Mouse (Mus musculus): ENCODE data around the gene 2610528J11Rik. TPM values are rescaled to one million over a fixed set of nuclear protein-coding genes. Genes with fewer than 3 reads are reported as not detected.
A peak's percentile ranks its signal among the peaks of the same experiment; 100 is the strongest.
"Not testable (repeated sequence)": the region's sequence is repeated elsewhere in the genome, so short reads cannot be mapped to it uniquely, and the experiment has no call there.

Gene 2610528J11Rik
- polyA plus RNA-seq (2015; fragmentation: Nextera tagmentation; extraction: Ambion mirVana): not detected in 2 replicates

DNA sequence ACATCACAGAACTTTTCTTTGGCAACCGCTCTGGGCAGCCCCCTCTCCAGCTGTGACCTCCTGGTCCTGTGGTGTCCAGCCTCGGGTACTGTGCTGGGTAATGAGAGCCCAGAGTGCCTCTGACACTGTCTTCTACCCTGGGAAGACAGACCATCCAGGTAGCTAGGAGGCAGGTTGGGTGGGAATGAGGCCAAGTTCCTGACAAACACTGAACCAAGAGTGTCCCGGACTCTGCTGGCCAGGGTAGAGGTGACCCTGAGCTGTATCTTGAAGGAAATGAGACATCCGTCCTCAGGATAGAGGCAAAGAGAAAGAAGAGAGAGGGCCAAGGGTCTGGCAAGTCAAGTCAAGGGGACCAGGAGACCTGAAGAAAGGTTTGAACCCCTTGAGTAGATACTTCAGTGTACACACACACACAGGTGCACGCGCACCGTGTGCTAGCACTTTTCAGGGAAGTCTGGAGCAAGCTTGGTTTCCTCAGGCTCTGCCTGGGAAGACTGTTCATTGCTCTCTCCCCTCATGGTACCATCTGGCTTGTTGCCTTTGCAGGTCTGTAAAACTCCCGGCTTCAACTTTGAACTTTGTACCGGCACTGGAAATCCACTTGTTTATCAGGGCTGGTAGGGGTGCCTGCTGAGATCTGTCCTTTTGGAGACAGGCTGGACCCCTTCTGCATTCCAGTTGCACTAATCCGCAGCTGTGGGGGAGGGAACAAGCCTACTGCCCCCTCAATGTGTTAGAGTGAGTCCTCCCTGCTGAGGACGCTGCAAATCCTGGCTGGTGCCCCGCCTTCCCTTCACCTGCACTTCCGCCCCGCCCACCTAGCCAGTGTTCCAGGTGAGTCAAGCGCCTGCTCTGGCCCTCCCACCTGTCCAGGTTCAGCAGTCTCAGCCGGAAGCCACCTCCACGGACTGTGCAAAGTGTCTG lies at the start of gene 2610528J11Rik:
2610528J11Rik (plus strand) TSS at position 592 of the 927 bp plus-strand sequence.
- WGBS: 46% methylated on average over 17 of the region's 17 CpGs
- peaks cover 4% of the 10 kb centered on the region; the same call in 1 of the 2 replicates for H3K27me3 ChIP-seq
- no peaks in the 10 kb centered on the region for H3K36me3 ChIP-seq
- no peak within 1 kb of the TSS for H3K9ac ChIP-seq
- no peak within 1 kb of the TSS for H3K4me3 ChIP-seq
- no peak for ATAC-seq (ENCODE audit: low FRiP score)
- H3K4me2 ChIP-seq: no peak within 1 kb of the TSS
- H3K9me3 ChIP-seq: no peaks in the 10 kb centered on the region
- H3K4me1 ChIP-seq (replicated peaks): no peaks in the 10 kb centered on the region
- H3K27ac ChIP-seq: no peak within 1 kb of the TSS

DNA sequence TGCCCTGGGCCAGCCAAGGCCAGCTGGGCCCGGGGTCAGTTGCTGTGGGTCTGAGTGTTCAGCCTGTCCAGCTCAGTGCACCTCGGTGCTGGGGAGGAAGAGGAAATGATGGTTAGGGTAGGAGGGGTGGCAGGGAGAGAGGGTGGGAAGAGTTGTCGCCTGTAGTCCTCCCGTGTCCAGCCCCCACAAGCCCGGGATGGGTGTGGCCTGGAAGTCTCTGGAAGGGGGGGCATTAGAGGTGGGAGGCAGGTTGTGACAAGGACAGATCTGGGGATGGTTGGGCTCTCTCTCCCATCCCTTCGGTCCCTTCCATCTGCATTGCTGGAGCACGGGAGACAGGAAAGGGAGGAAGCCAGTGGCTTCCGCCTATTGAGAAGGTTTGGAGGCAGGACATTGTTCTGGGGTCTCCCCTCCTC lies 37.1 kb upstream of the 2610528J11Rik start, which contains the start of gene Tie1:
Tie1 (minus strand) TSS at position 345 of the 416 bp plus-strand sequence.
- Histone ChIP-seq H3K4me3 (no peak within 1 kb of the TSS), H3K9me3 (no peaks in the 10 kb centered on the region), H3K36me3 (no peaks in the 10 kb centered on the region), H3K9ac (no peak within 1 kb of the TSS), H3K27ac (no peak within 1 kb of the TSS), H3K4me2 (no peak within 1 kb of the TSS), H3K27me3 (no peaks in the 10 kb centered on the region), H3K4me1 (replicated peaks) (no peaks in the 10 kb centered on the region)
- 82% methylated on average over 8 of the region's 8 CpGs for WGBS
- ATAC-seq (ENCODE audit: low FRiP score): no peak

DNA sequence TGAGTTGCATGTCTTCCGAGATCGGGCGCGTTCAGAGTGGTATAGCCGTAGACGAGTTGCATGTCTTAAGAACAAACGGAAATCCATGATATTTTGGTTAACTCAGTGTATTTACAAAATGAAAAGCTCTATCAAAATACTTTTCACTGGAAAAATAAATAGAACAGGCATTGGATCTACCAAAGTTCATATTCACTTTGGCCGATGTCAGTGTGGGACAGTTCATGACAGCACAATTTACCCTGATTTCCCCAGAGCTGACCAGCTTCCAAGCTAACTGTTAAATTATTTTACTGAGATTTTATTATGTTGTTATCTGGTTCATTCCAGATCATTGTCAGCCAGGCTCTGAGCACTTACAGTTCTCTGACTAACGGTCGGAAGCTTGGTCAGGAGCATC lies 36.3 kb upstream of the 2610528J11Rik start:
- WGBS: 93% methylated on average over 10 of the region's 10 CpGs
- Histone ChIP-seq H3K27ac (no peak overlapping the region), H3K9ac (no peak overlapping the region), H3K4me2 (no peak overlapping the region), H3K4me1 (replicated peaks) (no peaks in the 10 kb centered on the region), H3K27me3 (no peaks in the 10 kb centered on the region), H3K9me3 (no peaks in the 10 kb centered on the region), H3K36me3 (no peaks in the 10 kb centered on the region), H3K4me3 (no peak overlapping the region)
- no peak for ATAC-seq (ENCODE audit: low FRiP score)

DNA sequence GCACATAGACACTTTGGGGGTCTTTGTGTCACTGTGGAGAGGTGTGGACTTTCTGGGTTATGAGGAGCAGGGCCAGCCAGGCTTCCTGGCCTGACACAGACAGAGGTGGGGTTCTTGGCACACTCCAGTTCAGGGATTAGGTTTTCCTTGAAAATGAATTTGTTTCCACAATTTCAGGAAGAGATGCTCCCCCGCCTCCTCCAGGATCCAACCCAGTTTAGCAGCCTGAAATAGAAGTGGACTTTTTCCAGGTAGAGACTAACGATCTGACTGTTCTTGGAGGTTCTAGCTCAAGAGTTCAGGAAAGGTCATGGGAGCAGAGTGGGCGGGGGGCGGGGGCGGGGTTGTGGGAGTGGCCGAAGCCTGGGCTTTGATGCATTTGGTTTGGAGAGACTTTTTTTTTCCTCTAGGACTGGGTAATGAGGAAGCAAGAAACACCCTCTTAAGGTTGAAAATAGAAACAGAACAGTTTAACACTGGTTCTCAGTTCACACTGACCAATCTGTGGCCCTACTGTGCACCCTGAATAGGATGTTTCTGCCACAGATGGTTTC lies 26.6 kb upstream of the 2610528J11Rik start:
- Histone ChIP-seq H3K4me3 (no peak overlapping the region), H3K4me2 (no peak overlapping the region), H3K9ac (no peak overlapping the region), H3K36me3 (no peaks in the 10 kb centered on the region), H3K4me1 (replicated peaks) (no peaks in the 10 kb centered on the region), H3K27ac (no peak overlapping the region), H3K9me3 (no peaks in the 10 kb centered on the region), H3K27me3 (no peaks in the 10 kb centered on the region)
- ATAC-seq (ENCODE audit: low FRiP score): no peak
- WGBS: 48% methylated on average over 6 of the region's 6 CpGs

DNA sequence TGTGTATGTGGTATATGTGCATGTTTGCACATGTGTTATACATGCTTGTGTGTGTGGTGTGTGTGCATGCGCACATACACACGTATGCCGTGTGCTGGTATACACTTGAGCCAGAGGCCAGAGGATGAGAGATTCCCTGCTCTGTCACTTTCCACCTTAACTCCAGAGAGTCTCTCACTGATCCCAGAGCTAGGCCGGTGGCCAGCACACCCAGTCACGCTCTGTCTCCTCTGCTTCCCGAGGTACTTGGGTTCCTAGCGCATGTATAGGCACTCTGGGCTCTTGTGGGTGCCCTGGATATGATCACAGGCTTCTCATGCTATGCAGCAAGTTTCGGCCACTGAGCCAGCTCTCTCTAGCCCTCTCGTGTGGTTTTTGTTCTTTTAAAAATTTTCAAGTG lies 26.0 kb upstream of the 2610528J11Rik start:
- Histone ChIP-seq H3K27me3 (no peaks in the 10 kb centered on the region), H3K9me3 (no peaks in the 10 kb centered on the region), H3K9ac (no peak overlapping the region), H3K4me1 (replicated peaks) (no peaks in the 10 kb centered on the region), H3K27ac (no peak overlapping the region), H3K4me3 (no peak overlapping the region), H3K4me2 (no peak overlapping the region), H3K36me3 (no peaks in the 10 kb centered on the region)
- WGBS: 60% methylated on average over 9 of the region's 9 CpGs
- ATAC-seq (ENCODE audit: low FRiP score): no peak

DNA sequence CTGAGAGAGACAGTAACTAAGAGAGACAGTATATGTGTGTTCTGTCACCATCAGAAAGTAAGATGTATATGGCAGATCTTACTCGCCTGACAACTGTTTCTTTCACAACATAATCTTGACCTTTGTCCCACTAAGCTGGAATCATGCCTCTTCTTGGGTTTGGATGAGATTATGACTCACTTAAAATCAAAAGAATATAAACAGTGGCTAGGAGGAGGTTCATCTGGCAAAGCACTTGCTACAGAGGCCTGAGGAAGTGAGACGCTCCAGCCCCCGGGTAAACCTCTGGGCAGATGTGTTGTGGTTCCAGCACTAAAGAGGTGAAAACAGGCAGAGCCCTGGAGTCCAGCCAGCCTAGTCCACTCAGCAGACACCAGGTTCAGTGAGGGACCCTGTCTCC lies 21.2 kb upstream of the 2610528J11Rik start:
- H3K4me2 ChIP-seq: no peak overlapping the region
- no peaks in the 10 kb centered on the region for H3K36me3 ChIP-seq
- no peak for ATAC-seq (ENCODE audit: low FRiP score)
- no peaks in the 10 kb centered on the region for H3K9me3 ChIP-seq
- no peak overlapping the region for H3K9ac ChIP-seq
- WGBS: 91% methylated on average over 3 of the region's 3 CpGs
- no peak overlapping the region for H3K4me3 ChIP-seq
- no peaks in the 10 kb centered on the region for H3K4me1 ChIP-seq (replicated peaks)
- no peaks in the 10 kb centered on the region for H3K27me3 ChIP-seq
- no peak overlapping the region for H3K27ac ChIP-seq

DNA sequence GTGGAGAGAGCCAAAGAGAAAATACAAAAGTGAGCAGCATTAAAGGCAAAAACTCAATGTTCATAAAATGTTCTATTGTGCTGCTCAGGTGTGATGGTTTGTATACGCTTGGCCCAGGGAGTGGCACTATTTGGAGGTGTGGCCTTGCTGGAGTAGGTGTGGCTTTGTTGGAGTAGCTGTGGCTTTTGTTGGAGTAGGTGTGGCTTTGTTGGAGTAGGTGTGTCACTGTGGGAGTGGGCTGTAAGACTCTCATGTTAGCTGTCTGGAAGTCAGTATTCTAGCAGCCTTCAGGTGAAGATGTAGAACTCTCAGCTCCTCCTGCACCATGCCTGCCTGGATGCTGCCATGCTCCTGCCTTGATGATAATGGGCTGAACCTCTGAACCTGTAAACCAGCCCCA lies 19.6 kb upstream of the 2610528J11Rik start:
- not testable (repeated sequence) for H3K4me2 ChIP-seq; H3K9ac ChIP-seq; H3K4me3 ChIP-seq; H3K4me1 ChIP-seq (replicated peaks); H3K9me3 ChIP-seq; H3K27me3 ChIP-seq; H3K36me3 ChIP-seq; ATAC-seq (ENCODE audit: low FRiP score); H3K27ac ChIP-seq
- 96% methylated on average over 1 of the region's 1 CpGs for WGBS

DNA sequence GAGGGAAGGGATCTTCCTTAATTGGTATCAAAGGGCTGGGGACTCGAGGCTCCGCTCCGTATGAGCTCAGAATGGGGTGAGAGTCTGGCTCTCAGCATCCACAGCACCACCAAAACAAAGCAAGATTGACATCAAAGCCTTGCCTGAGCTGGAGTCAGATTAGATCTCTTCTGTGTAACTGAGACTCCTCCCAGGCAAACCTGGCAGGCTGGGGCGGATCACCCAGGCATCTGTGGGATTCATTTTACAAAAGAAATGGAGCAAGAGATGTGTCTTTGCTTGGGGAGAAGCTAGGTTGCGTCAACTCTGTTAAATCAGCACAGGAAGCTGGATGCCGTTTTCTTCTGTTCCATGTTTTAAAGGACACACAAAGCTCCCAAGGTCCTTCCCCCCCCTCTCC lies 17.7 kb upstream of the 2610528J11Rik start:
- WGBS: 13% methylated on average over 6 of the region's 6 CpGs
- no peak for ATAC-seq (ENCODE audit: low FRiP score)
- no peaks in the 10 kb centered on the region for H3K9me3 ChIP-seq
- no peak overlapping the region for H3K9ac ChIP-seq
- H3K4me1 ChIP-seq (replicated peaks): 0 out of 2 replicates have a peak, but pooled peaks cover 3% of the 10 kb centered on the region
- H3K27me3 ChIP-seq: no peaks in the 10 kb centered on the region
- H3K27ac ChIP-seq: no peak overlapping the region
- no peaks in the 10 kb centered on the region for H3K36me3 ChIP-seq
- H3K4me2 ChIP-seq: no peak overlapping the region
- H3K4me3 ChIP-seq: no peak overlapping the region

DNA sequence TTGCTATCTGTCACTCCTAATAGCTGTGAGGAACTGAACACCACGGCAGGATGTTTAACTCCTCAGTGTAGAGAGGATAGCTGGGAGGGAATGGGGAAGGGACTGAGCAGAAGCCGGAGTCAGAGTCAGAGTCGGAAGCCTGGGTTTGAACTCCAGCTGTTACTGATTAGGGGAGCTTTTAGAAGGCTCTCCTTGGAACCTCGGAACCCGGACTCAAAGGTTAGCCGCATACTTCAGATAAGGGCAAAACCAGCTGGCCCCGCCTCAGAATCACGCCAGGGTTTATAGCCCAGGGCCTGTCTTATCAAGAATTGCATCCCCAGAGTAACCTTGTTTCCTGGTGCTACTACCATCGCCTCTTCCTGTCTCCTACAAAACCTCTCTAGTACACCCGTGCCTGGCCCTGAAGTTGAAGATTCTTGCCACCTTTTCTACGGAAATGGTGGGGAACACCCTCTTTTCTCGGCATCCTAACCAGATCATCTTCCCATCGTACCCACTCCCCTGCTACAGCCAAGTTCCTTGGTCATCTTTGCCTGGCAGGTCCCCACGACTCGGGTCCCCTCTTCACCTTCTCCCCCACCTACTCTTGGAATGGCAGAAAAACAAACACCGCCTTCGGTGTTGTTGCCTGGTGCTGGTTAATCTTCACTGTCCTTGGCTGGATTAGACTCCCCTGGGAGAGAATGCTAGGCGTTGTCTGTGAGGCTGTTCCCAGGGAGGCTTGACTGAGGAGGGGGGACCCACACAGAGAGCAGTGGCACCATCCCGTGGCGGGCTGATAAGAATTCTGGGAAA lies 9.9 kb upstream of the 2610528J11Rik start:
- Histone ChIP-seq H3K9ac (0 out of 2 replicates have a peak overlapping the region, but pooled peaks have one; percentile 31), H3K36me3 (no peaks in the 10 kb centered on the region), H3K27me3 (0 out of 2 replicates have a peak, but pooled peaks cover 7% of the 10 kb centered on the region), H3K27ac (no peak overlapping the region), H3K4me2 (peak overlapping the region; percentile 25), H3K9me3 (no peaks in the 10 kb centered on the region), H3K4me1 (replicated peaks) (peaks cover 12% of the 10 kb centered on the region), H3K4me3 (no peak overlapping the region)
- WGBS: 29% methylated on average over 20 of the region's 20 CpGs
- ATAC-seq (ENCODE audit: low FRiP score): no peak; the same call in 1 of the 2 replicates

DNA sequence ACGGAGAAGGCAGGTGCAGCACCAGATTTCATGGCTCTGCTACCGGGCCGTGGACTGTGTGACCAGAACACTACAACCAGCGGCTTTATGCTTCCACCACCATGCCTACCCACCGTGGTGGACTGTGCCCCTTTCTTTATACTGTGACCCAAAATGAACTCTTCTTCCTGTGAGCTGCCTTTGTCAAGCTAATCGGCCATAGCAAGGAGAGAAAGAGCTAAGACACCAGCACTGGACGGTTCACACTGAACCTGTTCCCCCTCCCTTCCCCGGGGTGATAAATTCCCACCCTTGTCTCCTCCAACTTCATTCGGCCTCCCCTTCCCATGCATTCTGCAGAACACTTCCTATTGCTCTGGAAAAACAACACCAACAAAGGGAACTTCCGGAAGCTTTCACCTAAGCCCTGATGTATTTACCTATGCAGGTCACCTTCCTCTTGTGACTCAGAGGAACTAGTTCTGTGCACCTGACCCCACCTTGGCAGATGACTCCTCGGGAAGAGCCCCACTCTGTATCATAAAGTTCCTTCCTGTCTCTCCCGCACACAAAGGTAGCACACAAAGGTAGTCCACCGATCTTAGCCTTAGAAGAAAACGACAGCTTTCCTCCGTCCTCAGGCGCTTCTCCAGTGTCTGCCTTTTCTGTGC lies 9.2 kb upstream of the 2610528J11Rik start:
- Histone ChIP-seq H3K27me3 (0 out of 2 replicates have a peak, but pooled peaks cover 9% of the 10 kb centered on the region), H3K4me1 (replicated peaks) (peaks cover 12% of the 10 kb centered on the region), H3K27ac (no peak overlapping the region), H3K9ac (0 out of 2 replicates have a peak overlapping the region, but pooled peaks have one; percentile 31), H3K4me2 (peak overlapping the region; percentile 25), H3K36me3 (no peaks in the 10 kb centered on the region), H3K9me3 (no peaks in the 10 kb centered on the region), H3K4me3 (no peak overlapping the region)
- ATAC-seq (ENCODE audit: low FRiP score): 0 out of 2 replicates have a peak, but pooled peaks have one; percentile 32
- 29% methylated on average over 16 of the region's 16 CpGs for WGBS

DNA sequence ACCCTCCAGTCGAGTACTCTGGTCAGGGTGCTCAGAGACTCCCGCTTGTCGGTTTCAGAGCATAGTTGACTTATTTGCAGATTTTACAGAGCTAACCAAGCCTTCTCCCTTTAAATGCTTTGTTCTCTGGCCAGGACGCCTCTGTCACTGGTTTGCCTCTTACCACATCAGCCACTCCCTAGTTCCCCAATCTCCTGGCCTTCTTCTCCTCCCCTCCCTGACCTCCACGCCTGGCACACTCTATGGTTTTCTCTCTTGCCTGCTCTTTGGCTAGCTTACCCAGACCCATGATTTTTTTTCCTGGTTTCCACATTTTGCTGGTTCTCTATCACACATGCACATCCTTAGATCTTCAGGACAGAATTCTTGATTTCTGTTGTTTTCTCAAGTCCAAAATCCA lies 8.6 kb upstream of the 2610528J11Rik start:
- Histone ChIP-seq H3K4me3 (no peak overlapping the region), H3K9me3 (no peaks in the 10 kb centered on the region), H3K4me2 (no peak overlapping the region), H3K4me1 (replicated peaks) (peaks cover 12% of the 10 kb centered on the region), H3K9ac (no peak overlapping the region), H3K27ac (no peak overlapping the region), H3K27me3 (0 out of 2 replicates have a peak, but pooled peaks cover 9% of the 10 kb centered on the region), H3K36me3 (no peaks in the 10 kb centered on the region)
- 66% methylated on average over 5 of the region's 5 CpGs for WGBS
- ATAC-seq (ENCODE audit: low FRiP score): no peak
